Mouse (Mus musculus) mesoderm, embryonic 11.5 days (tissue): Measurements from ENCODE around the gene Gp6.
A peak's percentile ranks its signal among the peaks of the same experiment; 100 is the strongest.
"Not testable (repeated sequence)": the region's sequence is repeated elsewhere in the genome, so short reads cannot be mapped to it uniquely, and the experiment has no call there.

Experiments
- DNase-seq: peaks from one replicate; pipeline ENCODE4 v3.0.0-alpha.2; 2012; ENCODE audit warnings: low read depth, low spot score

Gene Gp6

GRCm38 (mm10) chr7:4397730-4398129 lies at the start of gene Gp6:
Gene Gp6 (minus strand): TSS chr7:4397744.
- no peak for DNase-seq

- no peak for DNase-seq
Measured at GRCm38 (mm10) chr7:4447138-4447537, 49.6 kb upstream of the Gp6 start.

GRCm38 (mm10) chr7:4445216-4445791 lies 47.8 kb upstream of the Gp6 start, which contains the start of gene Rdh13:
Gene Rdh13 (minus strand): TSS chr7:4445649.
- peak; percentile 91 for DNase-seq

- no peak for DNase-seq
Measured at GRCm38 (mm10) chr7:4440549-4440948, 43.0 kb upstream of the Gp6 start.

- DNase-seq = no peak
Measured at GRCm38 (mm10) chr7:4437721-4438120, 40.2 kb upstream of the Gp6 start.

- DNase-seq = no peak
Measured at GRCm38 (mm10) chr7:4432026-4432425, 34.5 kb upstream of the Gp6 start.

GRCm38 (mm10) chr7:4431548-4431947 lies 34.0 kb upstream of the Gp6 start:
- DNase-seq = peak; percentile 79

- DNase-seq = no peak
Measured at GRCm38 (mm10) chr7:4430246-4430844, 32.8 kb upstream of the Gp6 start.

- DNase-seq = peak; percentile 93
Measured at GRCm38 (mm10) chr7:4427161-4427912, 29.8 kb upstream of the Gp6 start.

- DNase-seq = no peak
Measured at GRCm38 (mm10) chr7:4420230-4420629, 22.7 kb upstream of the Gp6 start.

GRCm38 (mm10) chr7:4419681-4420080 lies 22.1 kb upstream of the Gp6 start:
- DNase-seq = no peak

GRCm38 (mm10) chr7:4412406-4412805 lies 14.9 kb upstream of the Gp6 start:
- DNase-seq = not testable (repeated sequence)

GRCm38 (mm10) chr7:4373521-4373920 lies 24.0 kb downstream of the Gp6 start:
- no peak for DNase-seq

GRCm38 (mm10) chr7:4337509-4337908 lies 60.0 kb downstream of the Gp6 start, which contains the start of gene Ncr1:
Gene Ncr1 (plus strand): TSS chr7:4337724.
- no peak for DNase-seq

GRCm38 (mm10) chr7:4323301-4323700 lies 74.2 kb downstream of the Gp6 start:
- no peak for DNase-seq
